In genomic region chr8:106599265-106599979, GRCm38 (mm10) we compare ENCODE assay signal across 14 mouse cellular contexts. TPM values are rescaled to one million over a fixed set of nuclear protein-coding genes. Genes with fewer than 3 reads are reported as not detected.
A peak's percentile ranks its signal among the peaks of the same experiment; 100 is the strongest.
DNase-seq lines count a peak whose midpoint lies in the region; ATAC-seq and TF ChIP-seq lines count a peak whose summit lies in the region.
"Had no signal": no experiment of that assay in that cellular context is flagged by ENCODE, and none has a peak within 500 bp of the region (broad histone marks: within the 10 kb centered on the region; RNA-seq: fewer than 3 reads in every experiment).

No protein-coding gene starts in this region.

- no peak overlapping the region for H3K4me3 ChIP-seq in kidney, embryonic 16.5 days (ENCODE audit: low read length)
- H3K4me3 ChIP-seq in intestine, postnatal 0 days (ENCODE audit: low read depth, low read length) = no peak overlapping the region
- no peak overlapping the region for H3K4me3 ChIP-seq in stomach, postnatal 0 days (ENCODE audit: low read depth, low read length)
- no peak overlapping the region for H3K4me3 ChIP-seq in lung, adult 2 months (replicated peaks; ENCODE audit: extremely low read depth, low read depth, low read length)
- H3K4me3 ChIP-seq: embryonic facial prominence, embryonic 13.5 days; megakaryocyte, embryonic 14.5 days had no signal

- TF ChIP-seq EP300 in stomach, postnatal 0 days (optimal IDR thresholded peaks at IDR 0.05) = no peak

- no peak overlapping the region for H3K9ac ChIP-seq in kidney, embryonic 16.5 days (replicated peaks; ENCODE audit: low read length)
- H3K9ac ChIP-seq in intestine, postnatal 0 days (ENCODE audit: low read depth, low read length) = no peak overlapping the region
- no peak overlapping the region for H3K9ac ChIP-seq in stomach, postnatal 0 days (ENCODE audit: low read length)
- H3K9ac ChIP-seq: embryonic facial prominence, embryonic 13.5 days had no signal

- peaks cover 7% of the 10 kb centered on the region; the same call in 1 of the 2 replicates for H3K4me1 ChIP-seq in kidney, embryonic 16.5 days (ENCODE audit: insufficient read depth, low read length)
- H3K4me1 ChIP-seq in intestine, postnatal 0 days (replicated peaks; ENCODE audit: control insufficient read depth, insufficient read depth, low read length) = 0 out of 2 replicates have a peak, but pooled peaks cover 3% of the 10 kb centered on the region
- no peaks in the 10 kb centered on the region for H3K4me1 ChIP-seq in stomach, postnatal 0 days (replicated peaks; ENCODE audit: control insufficient read depth, insufficient read depth)
- no peaks in the 10 kb centered on the region for H3K4me1 ChIP-seq in lung, adult 2 months (ENCODE audit: control insufficient read depth, insufficient read depth, low read length)

- H3K9me3 ChIP-seq in kidney, embryonic 16.5 days (ENCODE audit: low read length) = no peaks in the 10 kb centered on the region
- no peaks in the 10 kb centered on the region for H3K9me3 ChIP-seq in intestine, postnatal 0 days (ENCODE audit: control insufficient read depth)
- no peaks in the 10 kb centered on the region for H3K9me3 ChIP-seq in stomach, postnatal 0 days (ENCODE audit: control insufficient read depth, low read length)
- H3K9me3 ChIP-seq: embryonic facial prominence, embryonic 13.5 days; G1E had no signal

- WGBS in kidney, embryonic 16.5 days = 27% methylated on average over 7 of the region's 7 CpGs
- 32% methylated on average over 7 of the region's 7 CpGs for WGBS in intestine, postnatal 0 days
- WGBS in stomach, postnatal 0 days = 33% methylated on average over 7 of the region's 7 CpGs
- 55% methylated on average over 7 of the region's 7 CpGs for WGBS in lung, adult 2 months

- H3K4me2 ChIP-seq in kidney, embryonic 16.5 days (replicated peaks; ENCODE audit: low read depth, low read length) = no peak overlapping the region
- no peak overlapping the region for H3K4me2 ChIP-seq in intestine, postnatal 0 days (replicated peaks; ENCODE audit: low read depth)
- H3K4me2 ChIP-seq in stomach, postnatal 0 days (replicated peaks; ENCODE audit: low read depth) = no peak overlapping the region
- H3K4me2 ChIP-seq: embryonic facial prominence, embryonic 13.5 days had no signal

- ATAC-seq in kidney, embryonic 16.5 days (ENCODE audit: low FRiP score, low TSS enrichment) = peak; percentile 21; the same call in 1 of the 2 replicates
- ATAC-seq in intestine, postnatal 0 days = 0 out of 2 replicates have a peak, but pooled peaks have one; percentile 19
- ATAC-seq in stomach, postnatal 0 days (ENCODE audit: low FRiP score, low TSS enrichment) = no peak

- H3K36me3 ChIP-seq in kidney, embryonic 16.5 days (ENCODE audit: insufficient read depth, low read length) = no peaks in the 10 kb centered on the region
- H3K36me3 ChIP-seq in intestine, postnatal 0 days (ENCODE audit: control insufficient read depth, insufficient read depth) = no peaks in the 10 kb centered on the region
- no peaks in the 10 kb centered on the region for H3K36me3 ChIP-seq in stomach, postnatal 0 days (ENCODE audit: control insufficient read depth, insufficient read depth, low read length)
- H3K36me3 ChIP-seq: embryonic facial prominence, embryonic 13.5 days; G1E had no signal

- peak overlapping the region; percentile 31; the same call in 1 of the 2 replicates for H3K27ac ChIP-seq in kidney, embryonic 16.5 days (ENCODE audit: low read length)
- H3K27ac ChIP-seq in intestine, postnatal 0 days (ENCODE audit: low read depth, low read length) = peak overlapping the region; percentile 86
- 0 out of 2 replicates have a peak overlapping the region, but pooled peaks have one; percentile 8 for H3K27ac ChIP-seq in stomach, postnatal 0 days (replicated peaks)
- H3K27ac ChIP-seq: embryonic facial prominence, embryonic 13.5 days had no signal

- TF ChIP-seq CTCF in intestine, postnatal 0 days (IDR thresholded peaks at IDR 0.05; ENCODE audit: low read depth) = no peak
- TF ChIP-seq CTCF in stomach, postnatal 0 days (IDR thresholded peaks at IDR 0.05; ENCODE audit: low read depth) = no peak
- TF ChIP-seq CTCF in lung, adult 2 months (IDR thresholded peaks at IDR 0.05; ENCODE audit: insufficient read depth, low read length) = no peak

- no peak for TF ChIP-seq POLR2A in lung, adult 2 months (IDR thresholded peaks at IDR 0.05; ENCODE audit: borderline replicate concordance, extremely low read depth, low read depth, low read length)

- DNase-seq in embryo, embryonic 11 days = peak; percentile 27
- no peak for DNase-seq in embryo, embryonic 10 days (ENCODE audit: low spot score)
- DNase-seq in kidney, postnatal 14 days = no peak
- DNase-seq in stomach, postnatal 0 days (ENCODE audit: low spot score) = no peak
- no peak for DNase-seq in right cerebral cortex, postnatal 10 days (ENCODE audit: low spot score in 2 of 2)
- no peak for DNase-seq in lung, adult 2 months
- DNase-seq: adrenal gland, postnatal 25 days; cerebellum, postnatal 14 days; kidney, postnatal 4 days had no signal

- peaks cover 20% of the 10 kb centered on the region for H3K27me3 ChIP-seq in kidney, embryonic 16.5 days (ENCODE audit: insufficient read depth, low read length)
- 0 out of 2 replicates have a peak, but pooled peaks cover 3% of the 10 kb centered on the region for H3K27me3 ChIP-seq in intestine, postnatal 0 days (replicated peaks; ENCODE audit: control insufficient read depth, insufficient read depth, low read length)
- 0 out of 2 replicates have a peak, but pooled peaks cover 4% of the 10 kb centered on the region for H3K27me3 ChIP-seq in stomach, postnatal 0 days (ENCODE audit: control insufficient read depth, insufficient read depth, low read length)

RNA-seq across cellular contexts. Expression of gene Cdh1, which starts 3.7 kb away (rescaled TPM):
- 104 and 108 TPM in 2 replicates for polyA plus RNA-seq in kidney, embryonic 16.5 days (2015; fragmentation: Nextera tagmentation; extraction: Ambion mirVana)
- polyA plus RNA-seq in intestine, postnatal 0 days (2015; fragmentation: Nextera tagmentation; extraction: Ambion mirVana) = 82.1 and 88.1 TPM in 2 replicates
- polyA plus RNA-seq in stomach, postnatal 0 days (2015; fragmentation: Nextera tagmentation; extraction: Ambion mirVana) = 118 and 131 TPM in 2 replicates
- 124 and 140 TPM in 2 replicates for polyA plus RNA-seq in lung, adult 2 months (2012; rRNA removed)
- polyA plus RNA-seq: G1E had no signal

RNA-seq across cellular contexts. Expression of gene Gm10073, which starts 26.2 kb away (rescaled TPM):
- 11.3 and 21.2 TPM in 2 replicates for polyA plus RNA-seq in kidney, embryonic 16.5 days (2015; fragmentation: Nextera tagmentation; extraction: Ambion mirVana)
- polyA plus RNA-seq in intestine, postnatal 0 days (2015; fragmentation: Nextera tagmentation; extraction: Ambion mirVana) = 8.8 and 9.2 TPM in 2 replicates
- 13.8 and 14.2 TPM in 2 replicates for polyA plus RNA-seq in stomach, postnatal 0 days (2015; fragmentation: Nextera tagmentation; extraction: Ambion mirVana)
- polyA plus RNA-seq in lung, adult 2 months (2012; rRNA removed) = 21.8 and 38.0 TPM in 2 replicates

Comparison
In these comparisons a context has a peak if more than half of its experiments do, and no peak if none do; other contexts are left out.
1. H3K27ac ChIP-seq: peak in every context shown above with its lines; median percentile 86 in intestine, postnatal 0 days; 31 in kidney, embryonic 16.5 days; 8 in stomach, postnatal 0 days.